Mouse (Mus musculus) neural tube, embryonic 15.5 days (tissue): ENCODE results near the gene Npnt. TPM values are rescaled to one million over a fixed set of nuclear protein-coding genes. Genes with fewer than 3 reads are reported as not detected.

Experiments used
- ATAC-seq: fragments of 200-750 bp; cut with Nextera tagmentation; 2 replicates; pipeline ENCODE4 v1.8.0; 2017; ENCODE audit warnings: mild to moderate bottlenecking, moderate TSS enrichment, moderate library complexity; ENCODE audit not compliant: low FRiP score
- H3K27ac ChIP-seq: fragments of 300-500 bp; sonication (generic); replicated peaks from 2 replicates; pipeline ENCODE4 v1.5.1; 2015; ENCODE audit warnings: mild to moderate bottlenecking, inconsistent platforms
- H3K27me3 ChIP-seq: fragments of 300-500 bp; sonication (generic); replicated peaks from 2 replicates; pipeline ENCODE4 v1.6.1; 2015; ENCODE audit warnings: inconsistent platforms
- H3K36me3 ChIP-seq: fragments of 300-500 bp; sonication (generic); 2 replicates; pipeline ENCODE4 v1.6.1; 2015; ENCODE audit warnings: inconsistent platforms
- H3K4me1 ChIP-seq: fragments of 300-500 bp; sonication (generic); 2 replicates; pipeline ENCODE4 v1.6.1; 2015; ENCODE audit warnings: inconsistent platforms
- H3K4me2 ChIP-seq: fragments of 300-500 bp; sonication (generic); 2 replicates; pipeline ENCODE4 v1.6.1; 2015; ENCODE audit warnings: inconsistent platforms, mild to moderate bottlenecking, moderate library complexity
- H3K4me3 ChIP-seq: fragments of 300-500 bp; sonication (generic); replicated peaks from 2 replicates; pipeline ENCODE4 v1.5.1; 2015; ENCODE audit warnings: mild to moderate bottlenecking, inconsistent platforms
- H3K9ac ChIP-seq: fragments of 300-500 bp; sonication (generic); replicated peaks from 2 replicates; pipeline ENCODE4 v1.6.1; 2015; ENCODE audit warnings: mild to moderate bottlenecking, inconsistent platforms
- H3K9me3 ChIP-seq: fragments of 300-500 bp; sonication (generic); replicated peaks from 2 replicates; pipeline ENCODE4 v1.6.1; 2016; ENCODE audit warnings: inconsistent platforms
- WGBS: fragments of 180-500 bp; shearing (Covaris S2); methylation state at CpG from one replicate; pipeline ENCODE4 v1.1.7; 2015; ENCODE audit warnings: mixed read lengths; 5-methylcytosine and 5-hydroxymethylcytosine counted together
- polyA plus RNA-seq: library from polyadenylated mRNA; unstranded; fragments of >200 nt; fragmentation: Nextera tagmentation; extraction: Ambion mirVana; gene quantifications from 2 replicates; pipeline ENCODE4 v1.2.1, GENCODE M21; 2015

The Npnt gene
- polyA plus RNA-seq, 1 experiment from 2014 or later: 14.6 TPM

DNA sequence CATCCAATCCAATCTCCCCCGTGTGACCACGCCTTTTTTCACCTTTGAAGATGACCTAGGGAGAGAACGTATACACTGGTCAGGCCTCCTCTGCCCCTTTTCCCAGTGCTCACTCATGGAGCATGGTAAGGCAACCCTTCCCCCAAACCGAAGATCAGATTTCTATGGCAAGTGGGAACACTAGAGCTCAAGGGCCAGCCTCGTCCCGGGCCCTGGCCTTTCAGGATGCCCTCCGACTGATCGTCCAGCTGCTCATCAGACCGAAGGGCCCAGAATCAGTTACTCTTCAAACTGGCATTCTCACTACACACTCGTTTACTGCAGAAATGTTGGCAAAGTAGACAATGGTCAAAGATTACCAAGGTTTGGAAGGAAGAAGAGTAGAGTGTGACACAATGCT is 65.6 kb downstream of the Npnt start:
- no peak overlapping the region for H3K4me3 ChIP-seq
- H3K4me1 ChIP-seq: no peaks in the 10 kb centered on the region
- WGBS: 89% methylated on average over 10 of the region's 10 CpGs
- no peaks in the 10 kb centered on the region for H3K27me3 ChIP-seq
- no peaks in the 10 kb centered on the region for H3K36me3 ChIP-seq
- H3K27ac ChIP-seq: no peak overlapping the region
- H3K9me3 ChIP-seq: no peaks in the 10 kb centered on the region
- ATAC-seq: no peak
- H3K4me2 ChIP-seq: no peak overlapping the region
- no peak overlapping the region for H3K9ac ChIP-seq

DNA sequence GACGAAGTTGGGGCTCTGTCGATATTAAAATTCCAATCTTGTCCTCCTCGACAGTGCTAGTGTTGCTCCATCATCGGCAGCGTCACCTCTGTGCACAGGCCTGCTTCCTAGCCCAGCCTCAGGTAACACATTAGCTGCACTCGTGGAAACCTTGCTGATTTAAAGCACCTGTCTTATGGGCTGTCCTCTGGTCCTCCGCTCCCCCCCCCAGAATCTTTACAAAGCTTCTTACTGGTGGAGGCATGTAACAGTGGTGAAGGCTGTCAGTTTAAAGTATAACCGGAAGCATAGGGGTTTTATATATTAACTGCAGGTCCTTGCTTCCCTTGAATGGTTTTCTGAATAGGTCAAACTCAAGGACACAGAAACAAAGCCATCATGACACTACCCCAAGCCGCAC is 66.8 kb downstream of the Npnt start:
- H3K27me3 ChIP-seq: no peaks in the 10 kb centered on the region
- no peak overlapping the region for H3K27ac ChIP-seq
- no peak for ATAC-seq
- 85% methylated on average over 9 of the region's 9 CpGs for WGBS
- H3K9ac ChIP-seq: no peak overlapping the region
- H3K4me2 ChIP-seq: no peak overlapping the region
- no peak overlapping the region for H3K4me3 ChIP-seq
- no peaks in the 10 kb centered on the region for H3K36me3 ChIP-seq
- no peaks in the 10 kb centered on the region for H3K4me1 ChIP-seq
- H3K9me3 ChIP-seq: no peaks in the 10 kb centered on the region

DNA sequence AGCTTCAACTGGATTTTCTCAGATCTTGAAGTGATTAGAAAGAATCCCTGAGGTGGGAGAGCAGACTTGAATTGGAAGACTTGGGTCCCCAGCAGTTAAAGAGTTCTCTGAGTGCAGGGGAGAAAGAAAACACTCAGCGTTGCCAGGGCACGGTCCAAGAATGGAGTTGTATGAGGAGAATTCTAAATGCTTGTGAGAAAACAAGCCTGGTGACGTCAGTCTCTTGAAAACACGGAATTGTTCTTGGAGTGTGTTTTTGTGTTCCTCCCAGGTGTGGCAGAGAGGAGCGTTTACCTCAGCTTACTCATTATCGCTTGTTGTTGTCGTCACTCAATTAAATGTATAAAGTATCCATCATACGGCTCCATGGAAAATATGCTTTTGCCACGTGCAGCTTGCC is 69.3 kb downstream of the Npnt start:
- H3K36me3 ChIP-seq: no peaks in the 10 kb centered on the region
- no peak overlapping the region for H3K4me3 ChIP-seq
- peak; percentile 26; the same call in 1 of the 2 replicates for ATAC-seq
- no peak overlapping the region for H3K9ac ChIP-seq
- H3K4me1 ChIP-seq: no peaks in the 10 kb centered on the region
- 64% methylated on average over 9 of the region's 9 CpGs for WGBS
- peak overlapping the region; percentile 22 for H3K4me2 ChIP-seq
- no peaks in the 10 kb centered on the region for H3K27me3 ChIP-seq
- H3K9me3 ChIP-seq: no peaks in the 10 kb centered on the region
- no peak overlapping the region for H3K27ac ChIP-seq

DNA sequence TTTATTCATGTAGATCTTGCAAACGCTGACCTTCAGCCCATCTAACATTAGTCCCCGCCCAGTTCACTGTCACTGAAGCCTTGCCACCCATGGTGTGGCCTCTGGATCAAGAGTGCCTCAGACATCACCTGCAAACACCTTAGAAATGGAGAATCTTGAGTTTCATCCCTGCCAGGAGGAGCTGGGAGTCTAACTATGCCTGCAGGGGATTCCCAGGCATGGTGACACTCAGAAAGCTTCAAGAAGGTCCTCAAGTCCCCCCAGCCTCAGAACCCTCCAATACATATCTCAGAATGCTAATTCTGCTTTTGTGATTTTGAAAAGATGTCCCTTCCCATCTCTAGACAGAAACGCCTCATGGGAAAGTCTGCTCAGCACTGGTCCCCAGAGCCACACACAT is 69.7 kb downstream of the Npnt start:
- no peak overlapping the region for H3K27ac ChIP-seq
- no peak overlapping the region for H3K4me3 ChIP-seq
- 89% methylated on average over 3 of the region's 3 CpGs for WGBS
- H3K9me3 ChIP-seq: no peaks in the 10 kb centered on the region
- no peak for ATAC-seq
- H3K4me2 ChIP-seq: no peak overlapping the region
- no peak overlapping the region for H3K9ac ChIP-seq
- H3K4me1 ChIP-seq: no peaks in the 10 kb centered on the region
- no peaks in the 10 kb centered on the region for H3K27me3 ChIP-seq
- H3K36me3 ChIP-seq: no peaks in the 10 kb centered on the region

DNA sequence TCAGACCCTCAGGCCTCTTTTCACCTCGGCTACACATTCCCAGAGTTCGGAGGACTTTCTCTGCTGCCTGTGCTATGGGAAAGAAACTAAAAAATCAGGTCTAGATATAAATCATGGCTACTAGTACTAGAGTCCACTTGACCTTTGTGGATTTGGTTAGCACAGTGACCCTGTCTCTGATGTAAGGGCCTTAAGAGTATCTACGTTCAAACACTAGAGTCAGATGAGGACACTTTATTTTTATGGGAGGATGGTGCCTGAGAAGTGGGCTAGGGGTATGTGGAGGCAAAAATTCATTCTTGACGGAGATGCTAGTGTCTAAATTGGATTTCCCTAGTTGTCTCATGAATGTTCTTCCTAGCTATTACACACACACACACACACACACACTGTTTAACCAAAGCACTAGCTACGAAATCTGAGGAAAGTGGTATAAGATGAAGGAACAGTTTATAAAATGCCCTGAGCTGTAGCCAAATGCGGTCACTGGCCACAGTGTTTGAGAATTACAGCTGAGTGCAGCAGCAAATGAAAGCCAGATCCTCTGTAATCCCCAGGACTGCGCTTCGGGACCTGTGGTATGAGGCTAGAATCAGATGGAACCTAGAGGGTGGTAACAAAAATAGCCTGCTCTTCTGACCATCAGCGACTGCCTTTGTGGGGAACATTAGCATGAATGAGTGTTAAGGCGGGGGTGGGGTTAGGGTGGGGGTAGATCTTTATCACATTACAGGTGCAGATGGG is 73.0 kb downstream of the Npnt start:
- H3K27me3 ChIP-seq: no peaks in the 10 kb centered on the region
- no peak overlapping the region for H3K4me2 ChIP-seq
- H3K9ac ChIP-seq: no peak overlapping the region
- H3K4me1 ChIP-seq: no peaks in the 10 kb centered on the region
- ATAC-seq: no peak
- H3K4me3 ChIP-seq: no peak overlapping the region
- no peaks in the 10 kb centered on the region for H3K36me3 ChIP-seq
- 79% methylated on average over 10 of the region's 10 CpGs for WGBS
- no peak overlapping the region for H3K27ac ChIP-seq
- no peaks in the 10 kb centered on the region for H3K9me3 ChIP-seq

DNA sequence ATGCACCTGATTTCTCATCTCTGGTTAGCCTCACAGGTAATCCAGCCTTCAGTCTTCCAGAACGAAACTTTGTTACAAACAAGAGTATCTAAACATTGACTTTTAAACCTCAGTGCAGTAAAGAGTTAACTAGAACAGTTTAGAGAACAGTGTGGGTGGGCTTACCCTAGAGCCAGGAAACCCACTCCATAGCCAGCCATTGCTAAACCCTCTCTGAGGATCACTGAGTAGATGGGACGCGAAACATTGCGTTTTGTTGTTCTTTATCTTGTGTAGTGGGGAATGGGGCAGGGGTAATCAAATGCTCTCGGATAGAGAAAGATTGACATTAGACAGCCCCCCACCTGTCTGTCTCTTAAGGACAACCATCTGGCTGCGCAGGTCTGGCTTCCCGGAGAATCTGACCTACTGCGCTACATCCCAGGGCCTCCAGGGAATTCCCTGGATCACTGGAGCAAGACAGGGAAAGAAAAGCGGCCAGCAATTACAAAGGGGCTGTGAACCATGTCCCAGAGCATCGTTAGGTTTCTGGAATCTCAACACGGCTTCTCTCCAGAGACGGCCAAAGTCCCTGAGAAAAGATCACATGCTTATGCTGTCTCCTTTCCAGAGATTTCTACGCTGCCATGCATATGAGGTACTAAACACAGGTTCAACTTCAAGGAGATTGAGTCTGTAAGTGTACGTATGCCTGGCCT is 73.9 kb downstream of the Npnt start:
- Histone ChIP-seq H3K4me1 (no peaks in the 10 kb centered on the region), H3K4me2 (no peak overlapping the region), H3K4me3 (no peak overlapping the region), H3K27me3 (no peaks in the 10 kb centered on the region), H3K9ac (no peak overlapping the region), H3K36me3 (no peaks in the 10 kb centered on the region), H3K27ac (no peak overlapping the region), H3K9me3 (no peaks in the 10 kb centered on the region)
- ATAC-seq: no peak
- WGBS: 68% methylated on average over 14 of the region's 14 CpGs

DNA sequence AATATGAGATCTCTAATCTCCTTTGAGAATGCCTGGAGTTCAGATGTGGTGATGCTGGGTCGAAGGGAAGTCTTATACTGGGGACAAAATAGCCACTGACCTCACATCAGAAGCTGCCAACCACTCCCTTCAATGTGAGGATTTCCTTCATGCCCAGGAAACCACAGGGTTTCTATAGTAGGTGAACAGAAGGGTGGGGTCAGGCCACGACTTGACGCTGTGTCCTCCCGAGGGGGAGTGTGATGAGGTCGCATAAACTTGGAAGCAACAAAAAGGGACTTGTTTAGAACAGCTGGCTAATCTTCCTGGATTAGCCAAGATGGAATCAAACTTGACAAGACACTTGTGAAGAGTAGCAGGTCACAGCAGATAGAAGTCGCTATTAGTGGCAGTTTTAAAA is 76.8 kb downstream of the Npnt start:
- no peaks in the 10 kb centered on the region for H3K36me3 ChIP-seq
- H3K27ac ChIP-seq: no peak overlapping the region
- H3K9ac ChIP-seq: no peak overlapping the region
- peaks cover 5% of the 10 kb centered on the region; the same call in 1 of the 2 replicates for H3K4me1 ChIP-seq
- no peaks in the 10 kb centered on the region for H3K9me3 ChIP-seq
- no peak for ATAC-seq
- no peak overlapping the region for H3K4me2 ChIP-seq
- H3K27me3 ChIP-seq: no peaks in the 10 kb centered on the region
- no peak overlapping the region for H3K4me3 ChIP-seq
- WGBS: 73% methylated on average over 6 of the region's 6 CpGs

DNA sequence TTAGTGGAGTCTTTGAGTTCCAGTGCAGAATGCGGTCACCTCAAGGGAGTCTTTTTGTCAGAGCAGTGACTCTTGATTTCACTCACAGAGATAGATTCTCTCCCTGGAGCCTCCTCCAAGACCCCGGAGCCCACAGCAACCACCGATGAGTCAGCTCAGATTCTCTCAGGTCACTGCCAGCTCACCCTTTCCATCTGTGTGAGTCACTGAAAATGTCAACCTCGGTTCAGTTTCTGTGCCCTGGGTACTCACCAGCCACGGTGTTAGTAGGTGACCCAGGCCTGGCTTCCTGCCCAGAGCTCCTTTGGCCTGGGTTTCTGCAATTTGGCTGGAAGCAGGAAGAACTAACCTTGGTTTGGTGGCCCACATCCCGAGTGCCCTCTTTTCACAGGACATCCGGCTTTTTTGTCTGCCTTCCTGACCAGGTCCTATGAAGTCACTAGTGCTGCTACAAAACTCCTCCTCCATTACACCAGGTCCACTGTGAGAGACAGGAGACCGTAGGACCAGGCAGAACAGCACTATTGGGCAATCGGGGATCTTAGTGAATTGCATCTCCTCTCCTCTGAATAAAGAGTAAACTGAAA is 78.7 kb downstream of the Npnt start:
- Histone ChIP-seq H3K4me2 (no peak overlapping the region), H3K27ac (no peak overlapping the region), H3K9me3 (no peaks in the 10 kb centered on the region), H3K27me3 (no peaks in the 10 kb centered on the region), H3K36me3 (no peaks in the 10 kb centered on the region), H3K9ac (no peak overlapping the region), H3K4me1 (peaks cover 7% of the 10 kb centered on the region; the same call in 1 of the 2 replicates), H3K4me3 (no peak overlapping the region)
- ATAC-seq: no peak
- 89% methylated on average over 9 of the region's 9 CpGs for WGBS

DNA sequence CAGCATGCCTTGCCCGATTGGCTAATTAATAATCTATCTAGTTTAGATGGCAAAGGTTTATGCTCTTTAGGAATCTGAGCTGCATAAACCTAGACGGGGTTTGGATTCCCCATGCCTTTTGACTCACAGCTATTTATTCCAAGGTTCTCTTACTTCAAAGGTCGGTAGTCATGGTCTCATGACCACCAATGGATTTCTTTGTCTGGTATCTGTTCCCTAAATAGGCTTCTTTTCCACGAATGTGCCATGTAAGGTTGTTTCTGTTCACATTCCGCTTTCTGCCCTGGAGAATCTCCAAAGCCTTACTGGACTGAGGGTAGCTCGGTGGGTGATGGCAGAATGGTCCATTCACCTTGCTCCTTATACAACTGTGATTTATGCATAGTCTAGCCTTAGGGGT is 80.0 kb downstream of the Npnt start:
- Histone ChIP-seq H3K4me2 (no peak overlapping the region), H3K27ac (no peak overlapping the region), H3K27me3 (no peaks in the 10 kb centered on the region), H3K36me3 (no peaks in the 10 kb centered on the region), H3K9me3 (no peaks in the 10 kb centered on the region), H3K4me3 (no peak overlapping the region), H3K9ac (no peak overlapping the region), H3K4me1 (peaks cover 7% of the 10 kb centered on the region; the same call in 1 of the 2 replicates)
- 82% methylated on average over 6 of the region's 6 CpGs for WGBS
- ATAC-seq: no peak

DNA sequence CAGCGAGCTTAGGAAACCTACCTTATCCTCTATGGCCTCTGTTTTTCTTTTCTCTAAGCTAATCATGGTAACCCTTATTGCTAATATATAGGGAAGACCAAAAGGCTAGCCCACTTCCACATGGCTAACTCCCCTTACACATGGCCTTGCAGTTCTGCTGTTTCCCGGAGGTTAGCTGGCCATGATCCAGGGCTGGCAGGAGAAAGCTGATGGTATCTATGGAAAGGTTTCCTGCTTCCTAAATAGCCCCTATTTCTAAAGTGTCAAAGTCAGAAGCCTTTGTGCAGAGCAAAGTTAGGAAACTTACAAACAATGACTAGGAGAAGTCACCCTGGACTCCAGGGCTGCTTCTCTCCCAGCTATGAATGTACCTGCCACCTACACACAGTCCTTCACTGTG is 81.3 kb downstream of the Npnt start:
- H3K4me2 ChIP-seq: no peak overlapping the region
- no peaks in the 10 kb centered on the region for H3K27me3 ChIP-seq
- H3K4me3 ChIP-seq: no peak overlapping the region
- 79% methylated on average over 2 of the region's 2 CpGs for WGBS
- no peak overlapping the region for H3K9ac ChIP-seq
- ATAC-seq: no peak
- H3K36me3 ChIP-seq: no peaks in the 10 kb centered on the region
- H3K4me1 ChIP-seq: peaks cover 7% of the 10 kb centered on the region; the same call in 1 of the 2 replicates
- no peaks in the 10 kb centered on the region for H3K9me3 ChIP-seq
- H3K27ac ChIP-seq: no peak overlapping the region

DNA sequence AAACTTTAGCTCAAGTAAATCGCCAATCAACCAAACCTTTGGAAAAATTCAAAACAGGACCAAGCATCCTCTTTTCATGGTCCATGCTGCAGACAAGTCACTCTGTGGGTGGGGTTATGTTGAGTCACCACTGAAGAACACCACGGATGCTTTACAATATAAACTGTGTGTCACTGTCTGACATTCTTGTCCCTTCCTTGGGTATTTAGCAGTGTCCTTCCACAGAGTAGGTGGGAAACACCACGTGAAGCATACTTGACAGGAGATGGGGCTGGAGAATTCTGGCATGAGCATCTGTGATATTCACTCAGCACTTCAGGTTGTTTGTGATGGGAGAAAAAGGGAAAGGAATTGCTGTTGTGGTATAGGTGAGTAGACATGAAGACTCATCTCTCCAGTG is 83.1 kb downstream of the Npnt start:
- ATAC-seq: no peak
- Histone ChIP-seq H3K4me1 (peaks cover 7% of the 10 kb centered on the region; the same call in 1 of the 2 replicates), H3K36me3 (no peaks in the 10 kb centered on the region), H3K27me3 (no peaks in the 10 kb centered on the region), H3K4me2 (no peak overlapping the region), H3K9ac (no peak overlapping the region), H3K27ac (no peak overlapping the region), H3K4me3 (no peak overlapping the region), H3K9me3 (no peaks in the 10 kb centered on the region)
- WGBS: 87% methylated on average over 3 of the region's 3 CpGs

DNA sequence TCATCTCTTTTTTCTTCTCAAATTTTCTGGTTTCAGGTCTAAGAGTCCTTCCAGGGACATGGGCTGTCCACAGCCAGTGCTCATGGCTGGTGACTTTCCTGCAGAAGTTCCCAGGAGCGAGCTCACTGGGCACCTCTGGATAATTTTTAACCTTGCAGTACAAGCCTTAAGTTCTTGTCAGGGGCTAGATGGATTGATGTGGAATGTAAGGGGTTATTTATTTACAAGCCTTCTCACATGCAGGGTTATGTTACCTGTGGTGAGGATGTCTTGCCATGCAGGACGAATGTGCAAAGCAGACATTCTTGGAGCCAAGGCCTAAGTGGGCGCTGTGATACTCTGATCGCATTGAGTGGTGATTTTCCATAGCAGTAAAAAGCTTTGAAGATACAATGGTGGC is 84.5 kb downstream of the Npnt start:
- H3K4me2 ChIP-seq: no peak overlapping the region
- no peak overlapping the region for H3K9ac ChIP-seq
- H3K9me3 ChIP-seq: no peaks in the 10 kb centered on the region
- WGBS: 90% methylated on average over 4 of the region's 4 CpGs
- no peak overlapping the region for H3K4me3 ChIP-seq
- H3K27me3 ChIP-seq: no peaks in the 10 kb centered on the region
- H3K36me3 ChIP-seq: no peaks in the 10 kb centered on the region
- H3K4me1 ChIP-seq: peaks cover 7% of the 10 kb centered on the region; the same call in 1 of the 2 replicates
- H3K27ac ChIP-seq: no peak overlapping the region
- no peak for ATAC-seq
